Mouse (Mus musculus) cerebellum, adult 11-12 months (tissue): ENCODE measurements around the gene Zg16.

Experiments used
- DNase-seq: peaks from one replicate; pipeline ENCODE4 v3.0.0; 2022

Gene Zg16

GRCm38 (mm10) chr7:127066317-127066716, 20.8 kb downstream of the Zg16 start:
- DNase-seq: no peak

DNA sequence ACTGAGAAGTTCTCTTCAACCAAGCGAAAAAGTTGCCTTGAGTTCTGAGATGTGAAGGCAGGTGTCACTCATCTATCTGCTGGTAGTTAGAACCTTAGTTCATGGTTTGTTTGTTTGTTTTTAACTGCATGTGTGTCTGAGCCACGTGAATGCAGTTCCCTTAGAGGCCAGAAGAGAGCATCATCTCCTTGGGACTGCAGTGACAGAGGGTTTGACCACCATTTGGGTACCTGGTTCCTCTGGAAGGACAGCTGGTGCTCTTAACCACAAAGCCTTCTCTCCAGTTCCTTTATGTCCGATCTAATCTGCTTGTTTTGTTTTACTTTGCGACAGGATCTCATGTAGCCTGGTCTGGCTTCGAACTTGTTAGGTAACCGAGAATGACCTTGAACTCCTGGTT, 21.6 kb downstream of the Zg16 start:
- no peak for DNase-seq

- no peak for DNase-seq
Measured at GRCm38 (mm10) chr7:127055026-127055585, 32.0 kb downstream of the Zg16 start.

DNA sequence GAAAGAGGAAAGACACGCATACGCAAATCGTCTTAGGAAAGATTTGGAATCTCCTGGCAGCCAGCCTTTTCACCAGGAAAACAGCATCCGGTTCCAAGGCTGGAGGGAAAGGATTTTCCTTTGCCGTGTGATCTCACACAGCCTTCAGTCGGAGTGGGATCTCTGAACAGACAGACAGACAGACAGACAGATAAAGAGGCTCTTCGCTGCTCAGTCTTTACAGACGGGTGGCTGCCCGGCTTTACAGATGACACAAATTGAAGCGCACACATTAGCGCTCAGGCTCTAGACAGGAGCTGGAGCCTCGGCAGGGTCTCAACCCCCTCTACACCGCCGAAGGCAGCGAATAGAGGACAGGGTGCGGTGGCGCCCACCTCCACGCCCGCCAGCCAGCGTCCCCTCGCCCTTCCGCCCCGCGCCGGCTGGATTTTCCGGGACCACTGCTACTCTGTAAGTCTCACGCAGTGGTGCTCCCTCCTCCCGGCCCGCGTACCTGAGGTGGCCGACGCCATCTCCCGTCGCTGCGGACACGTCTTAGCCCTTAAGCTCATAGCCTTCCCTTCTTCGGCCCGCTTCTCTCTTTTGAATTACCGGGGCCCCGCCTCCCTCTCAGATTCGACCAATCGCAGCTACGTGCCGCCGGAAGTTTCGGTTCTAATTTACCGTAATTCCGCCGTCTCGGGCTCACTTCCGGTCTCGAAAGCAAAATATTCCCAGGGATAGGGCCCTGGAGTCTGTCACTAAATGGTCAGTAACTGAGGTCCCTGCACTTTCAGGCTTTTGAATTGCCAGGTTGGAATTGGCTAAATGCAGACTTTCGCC, 45.1 kb downstream of the Zg16 start, which contains the start of gene Kif22:
Kif22 (minus strand) TSS at position 621 of the 822 bp plus-strand sequence.
- peak; percentile 83 for DNase-seq

DNA sequence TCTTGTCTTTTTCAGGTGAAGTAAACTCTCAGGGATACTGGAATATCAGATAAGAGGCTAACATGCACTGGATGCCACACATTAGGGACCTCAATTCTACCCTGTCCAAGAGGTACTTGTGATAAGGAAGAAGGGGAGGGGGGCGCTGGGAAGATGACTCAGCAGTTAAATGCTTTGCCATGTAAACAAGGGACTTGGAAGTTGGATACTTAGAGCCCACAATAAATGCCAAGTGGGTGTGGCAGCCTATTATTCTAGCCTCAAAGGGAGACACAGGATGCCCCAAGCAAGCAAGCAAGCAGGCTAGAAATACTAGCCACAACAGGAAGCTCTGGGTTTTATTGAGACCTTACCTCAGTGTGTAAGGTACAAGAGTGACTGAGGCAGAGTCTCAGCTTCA, 55.9 kb downstream of the Zg16 start:
- peak; percentile 18 for DNase-seq

GRCm38 (mm10) chr7:127030172-127030571, 57.0 kb downstream of the Zg16 start:
- DNase-seq: no peak

- no peak for DNase-seq
Measured at GRCm38 (mm10) chr7:127027885-127028284, 59.2 kb downstream of the Zg16 start.

DNA sequence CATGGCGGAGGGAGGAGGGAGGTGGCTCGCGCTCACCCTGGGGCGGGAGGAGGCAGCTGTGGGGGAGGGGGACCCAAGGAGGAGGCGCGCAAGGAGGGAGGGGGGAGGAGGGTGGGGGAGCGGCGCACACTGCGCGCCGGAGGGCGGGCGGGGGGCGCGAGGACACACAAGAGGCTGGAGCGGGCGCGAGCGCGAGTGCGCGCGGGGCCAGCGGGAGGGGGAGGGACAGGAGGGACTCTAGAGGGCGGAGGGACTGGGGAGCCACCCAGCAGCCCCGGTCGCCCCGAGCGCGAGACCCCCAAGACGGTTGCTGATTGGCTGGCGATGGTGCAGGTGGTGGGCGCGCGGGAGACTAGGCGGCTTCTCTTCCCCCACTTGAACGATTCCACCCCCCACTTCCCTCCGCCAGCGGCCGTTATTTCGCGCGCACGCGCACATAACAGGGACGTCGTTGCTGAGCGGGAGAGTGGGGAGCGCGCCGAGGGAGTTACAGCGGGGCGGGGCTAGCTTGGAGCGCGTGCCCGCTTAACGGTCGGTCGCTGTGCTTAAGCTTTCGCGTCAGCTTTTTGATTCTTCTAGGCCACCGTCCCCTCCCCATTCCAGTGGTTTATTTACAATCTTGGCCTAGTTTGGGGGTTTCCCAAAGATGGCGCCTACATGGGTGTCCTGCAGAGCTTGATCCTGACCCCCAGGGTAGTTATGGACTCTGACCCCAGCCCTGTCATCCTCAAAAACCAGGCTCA, 60.0 kb downstream of the Zg16 start, which contains the start of gene Maz:
Maz (minus strand) TSS at position 54 of the 743 bp plus-strand sequence.
- DNase-seq: peak; percentile 100

GRCm38 (mm10) chr7:127026616-127026983, 60.5 kb downstream of the Zg16 start:
- DNase-seq: no peak

GRCm38 (mm10) chr7:127026161-127026600, 60.9 kb downstream of the Zg16 start:
- DNase-seq: peak; percentile 89

DNA sequence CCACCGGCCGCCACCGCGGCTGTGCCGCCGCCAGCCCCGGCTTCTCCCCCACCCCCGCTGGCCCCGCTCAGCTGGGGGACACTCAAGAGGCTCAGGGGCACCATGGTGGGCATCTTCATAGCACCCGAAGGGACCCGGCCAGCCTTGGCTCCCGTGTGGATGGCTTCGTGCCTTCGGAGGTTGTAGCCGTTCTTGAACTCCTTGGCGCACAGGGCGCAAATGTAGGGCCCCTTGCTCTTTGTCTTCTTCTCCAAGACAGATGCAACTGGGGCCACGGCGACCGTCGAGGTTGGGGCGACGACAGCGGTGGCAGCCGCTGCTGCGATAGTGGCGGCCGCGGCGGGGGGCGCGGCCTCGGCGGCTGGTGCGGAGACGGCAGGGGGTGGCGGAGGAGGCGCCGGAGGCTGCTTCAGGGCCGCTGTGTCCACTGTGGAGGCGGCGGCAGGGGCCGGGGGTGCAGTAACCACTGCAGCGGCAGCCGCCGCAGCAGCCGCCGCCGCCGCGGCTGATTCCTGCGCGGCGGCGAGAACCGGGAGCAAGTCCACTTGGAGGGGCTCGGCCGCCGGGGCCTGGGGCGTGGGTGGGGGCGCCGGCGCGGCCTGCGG, 61.5 kb downstream of the Zg16 start:
- no peak for DNase-seq

DNA sequence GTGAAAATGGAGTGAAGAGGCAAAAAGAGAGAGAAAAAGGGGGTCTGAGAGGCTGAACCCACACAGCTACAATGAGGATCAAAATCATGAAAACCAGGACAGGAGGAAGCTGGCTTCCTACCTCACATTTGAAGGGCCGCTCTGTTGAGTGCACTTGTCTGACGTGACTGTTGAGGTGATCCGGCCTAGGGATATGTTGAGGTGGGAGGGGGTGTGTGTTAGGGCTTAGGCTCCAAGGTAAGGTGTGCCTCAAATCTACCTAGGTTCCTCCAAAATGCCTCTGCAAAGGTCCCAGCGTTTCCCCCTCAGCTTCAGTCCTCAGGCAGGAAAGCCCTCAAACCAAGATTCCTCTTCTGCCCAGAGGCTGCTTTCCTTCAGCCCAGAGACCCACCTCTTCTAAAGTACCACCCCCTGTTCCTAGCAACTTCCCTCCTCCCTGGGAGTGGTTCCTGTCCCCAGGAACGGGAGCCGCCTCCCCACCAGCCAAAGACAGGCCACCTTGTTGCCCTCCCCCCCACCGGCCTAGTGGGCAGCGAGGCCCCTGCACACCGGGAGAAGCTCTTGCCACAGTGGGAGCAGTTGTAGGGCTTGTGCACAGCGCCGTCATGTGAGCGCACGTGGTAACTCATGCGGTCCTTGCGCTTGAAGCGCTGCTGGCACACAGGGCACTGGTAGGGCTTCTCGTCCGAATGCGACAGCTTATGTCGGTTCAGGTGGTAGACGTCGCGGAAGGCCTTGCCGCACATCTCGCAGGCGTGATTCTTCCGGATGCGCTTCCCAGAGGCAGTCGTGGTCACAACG, 62.2 kb downstream of the Zg16 start:
- peak; percentile 92 for DNase-seq

DNA sequence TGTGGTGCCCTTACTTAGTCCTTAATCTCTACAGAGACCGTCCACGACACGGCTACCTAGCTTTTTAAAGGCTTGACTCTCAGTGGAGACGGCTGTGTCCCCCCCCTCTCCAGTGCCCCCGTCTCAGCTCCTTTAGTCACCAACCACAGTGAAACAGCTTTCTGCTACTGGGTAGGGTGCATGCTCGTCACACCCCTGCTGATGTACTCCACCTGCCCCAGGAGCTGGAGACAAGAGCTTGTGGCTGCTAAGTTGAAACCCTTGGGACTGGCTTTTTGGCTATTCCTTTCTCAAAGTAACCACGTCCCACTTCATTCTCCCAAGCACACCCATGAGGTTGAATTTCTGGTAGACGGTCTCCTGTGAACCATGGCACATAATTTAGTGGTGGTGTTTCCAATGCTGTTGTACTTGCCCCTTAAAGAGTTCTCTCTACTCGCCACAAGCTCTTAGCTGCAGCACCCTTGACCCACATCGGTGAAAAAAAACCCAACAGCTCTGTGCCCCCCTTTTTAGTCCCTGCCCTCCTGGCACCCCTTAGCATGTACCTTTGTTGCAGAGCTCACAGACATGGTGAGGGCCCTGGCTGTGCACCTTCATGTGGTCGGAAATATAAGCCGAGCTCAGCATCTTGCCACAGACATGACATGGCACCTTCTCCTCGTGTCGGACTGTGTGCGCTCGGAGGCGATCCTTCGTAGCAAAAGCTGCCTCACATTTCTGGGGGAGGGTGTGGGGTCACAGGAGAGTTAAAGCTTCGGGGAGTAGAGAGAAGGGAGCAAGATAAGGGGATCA, 63.0 kb downstream of the Zg16 start:
- DNase-seq: peak; percentile 69

- DNase-seq: peak; percentile 79
Measured at GRCm38 (mm10) chr7:127023272-127023691, 63.8 kb downstream of the Zg16 start.

DNA sequence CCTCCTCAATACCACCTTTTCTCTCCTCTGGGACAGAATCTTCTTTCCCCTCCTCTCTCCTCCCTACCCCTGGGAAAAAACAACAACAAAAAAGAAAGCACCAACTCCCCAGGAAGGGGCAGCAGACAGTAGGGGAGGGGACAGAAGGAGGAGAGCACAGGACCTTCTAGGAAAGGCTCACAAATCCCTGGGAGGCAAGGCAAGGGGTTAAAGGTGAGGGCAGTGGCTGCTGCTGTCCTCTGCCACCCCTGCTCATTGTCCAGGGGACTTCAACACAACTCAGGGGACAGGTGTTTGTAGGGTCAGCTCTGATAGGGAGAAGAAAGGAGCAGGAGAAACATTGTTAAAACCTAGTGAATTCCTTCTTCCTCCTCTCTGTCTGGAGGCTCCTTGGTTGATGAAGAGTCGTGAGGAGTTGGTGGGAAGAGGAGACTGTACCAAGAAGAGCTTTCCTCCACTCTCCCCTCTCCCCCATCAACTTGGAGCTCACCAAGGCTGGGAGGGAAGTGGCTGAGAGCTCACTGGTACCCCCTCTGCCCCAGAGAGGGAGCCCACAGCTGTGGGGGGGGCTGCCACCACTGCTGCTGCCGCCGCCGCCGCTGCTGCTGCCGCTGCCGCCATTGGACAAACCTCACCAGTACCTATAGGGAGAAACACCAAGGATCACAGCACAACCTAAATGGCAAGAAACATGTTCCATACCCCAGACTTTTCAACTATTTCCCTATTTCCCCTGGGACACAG, 64.4 kb downstream of the Zg16 start:
- peak; percentile 39 for DNase-seq

- DNase-seq: peak; percentile 52
Measured at GRCm38 (mm10) chr7:127021563-127022527, 65.3 kb downstream of the Zg16 start.

DNA sequence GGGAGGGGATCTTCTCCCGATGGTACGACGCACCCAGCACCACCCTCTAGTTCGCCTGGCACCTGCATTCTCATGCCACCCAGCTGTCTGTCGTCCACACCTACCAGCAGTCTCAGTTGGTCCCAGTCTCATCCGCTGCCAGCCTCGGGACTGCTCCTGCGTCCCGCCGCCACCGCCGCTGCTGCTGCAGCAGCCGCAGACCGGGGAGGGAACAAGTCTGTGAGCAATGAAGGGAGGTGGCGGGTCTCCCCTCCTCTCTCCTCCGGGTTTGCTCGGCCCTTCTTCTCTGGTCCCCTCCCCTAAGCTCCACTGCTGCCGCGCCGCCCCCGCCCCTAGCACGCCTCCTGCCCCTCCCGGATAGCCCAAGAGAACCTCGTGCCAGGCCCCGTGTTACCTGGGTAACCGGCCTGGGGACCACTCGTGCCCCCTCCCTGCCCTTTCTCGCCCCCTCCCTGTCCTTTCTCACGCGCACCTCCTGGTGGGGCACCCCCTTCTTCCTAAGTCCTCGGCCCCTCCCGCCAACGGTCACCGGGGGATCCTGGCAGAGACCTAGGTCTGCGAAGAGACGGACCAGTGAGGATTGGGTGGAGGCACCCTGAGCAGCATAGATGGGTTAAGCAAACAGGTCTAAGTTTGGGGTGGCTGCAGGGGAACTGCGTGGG, 66.1 kb downstream of the Zg16 start, which contains the start of the genes Gm42742 and Prrt2:
Gm42742 (minus strand) TSS at position 197 of the 662 bp plus-strand sequence.
Prrt2 (minus strand) TSS at position 311 of the 662 bp plus-strand sequence.
- peak; percentile 85 for DNase-seq

DNA sequence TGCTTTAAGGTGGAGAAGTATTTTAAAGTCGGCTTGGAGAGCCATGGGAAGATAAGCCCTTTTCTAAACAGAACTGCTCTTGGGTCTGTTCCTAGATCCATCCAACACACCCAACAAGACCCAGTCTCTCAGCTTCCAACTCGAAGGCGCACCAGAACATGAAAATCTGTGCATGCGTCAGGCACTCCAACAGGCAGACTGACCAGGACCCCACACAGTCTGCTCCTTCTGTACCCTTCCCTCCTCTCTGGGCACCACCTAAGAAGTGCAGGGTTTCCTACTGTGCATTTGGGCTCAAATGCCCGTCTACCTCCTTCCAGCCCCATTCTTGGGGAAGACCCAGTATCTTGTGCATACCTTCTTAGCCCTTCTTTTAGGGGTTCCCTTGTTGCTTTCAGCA, 66.6 kb downstream of the Zg16 start:
- no peak for DNase-seq

DNA sequence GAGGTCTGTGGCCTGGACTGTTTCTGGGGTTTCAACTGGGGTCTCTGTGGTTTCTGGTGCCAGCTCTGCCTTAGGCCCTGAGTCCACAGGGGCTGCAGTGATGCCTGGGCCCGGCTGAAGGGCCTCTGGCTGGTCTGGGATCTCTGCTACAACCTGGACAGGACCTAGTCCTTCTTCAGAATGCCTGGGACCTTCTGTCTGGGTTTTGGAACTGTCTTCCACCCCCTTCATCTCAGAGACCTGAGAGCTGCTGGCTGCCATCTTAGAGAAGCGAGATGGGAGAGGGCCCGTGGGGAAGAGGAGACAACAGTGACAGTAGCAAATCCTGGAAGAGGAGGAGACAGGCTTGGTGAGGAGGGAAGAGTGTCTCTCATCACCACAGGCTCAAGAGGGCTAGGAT, 67.1 kb downstream of the Zg16 start:
- peak; percentile 60 for DNase-seq
